ENCODE assay signal across 8 mouse cellular contexts in the genomic region with DNA sequence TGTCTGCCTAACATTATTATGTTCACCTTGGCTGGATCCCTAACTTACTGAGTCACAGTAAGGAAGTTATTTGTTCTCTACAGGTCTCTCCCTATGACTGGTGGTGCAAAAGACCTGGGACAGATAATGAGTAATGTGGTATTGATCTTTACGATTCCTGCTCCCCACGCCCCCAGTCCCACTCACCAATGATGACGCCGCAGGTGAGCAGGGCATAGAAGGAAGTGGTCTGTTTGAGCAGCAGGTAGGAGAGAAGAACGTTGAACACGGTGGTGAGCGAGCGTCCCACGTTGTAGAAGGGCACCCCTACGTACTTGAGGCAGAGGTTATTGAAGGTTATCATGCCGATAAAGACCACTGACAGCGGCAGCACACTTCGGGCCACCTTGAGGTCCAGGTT. TPM values are rescaled to one million over a fixed set of nuclear protein-coding genes. Genes with fewer than 3 reads are reported as not detected.
DNase-seq lines count a peak whose midpoint lies in the region; ATAC-seq and TF ChIP-seq lines count a peak whose summit lies in the region.

No protein-coding gene starts in this region.

- H3K9me3 ChIP-seq in heart, embryonic 12.5 days (replicated peaks), result no peaks in the 10 kb centered on the region
- no peaks in the 10 kb centered on the region for H3K9me3 ChIP-seq in ES-Bruce4 (replicated peaks; ENCODE audit: control insufficient read depth, insufficient read depth, low read length, poor library complexity, severe bottlenecking)
- H3K9me3 ChIP-seq in hindbrain, embryonic 11.5 days (ENCODE audit: control insufficient read depth, low read length), result no peaks in the 10 kb centered on the region
- H3K9me3 ChIP-seq in midbrain, embryonic 11.5 days (ENCODE audit: control insufficient read depth, low read length), result no peaks in the 10 kb centered on the region

- 59% methylated on average over 13 of the region's 13 CpGs for WGBS in heart, embryonic 12.5 days
- WGBS in hindbrain, embryonic 11.5 days, result 74% methylated on average over 13 of the region's 13 CpGs
- 69% methylated on average over 13 of the region's 13 CpGs for WGBS in midbrain, embryonic 11.5 days

- H3K4me3 ChIP-seq in heart, embryonic 12.5 days, result peak overlapping the region; percentile 94
- peak overlapping the region; percentile 95 for H3K4me3 ChIP-seq in ES-Bruce4 (ENCODE audit: low read depth, low read length)
- peak overlapping the region; percentile 67 for H3K4me3 ChIP-seq in hindbrain, embryonic 11.5 days (ENCODE audit: low read depth, low read length)
- peak overlapping the region; percentile 76 for H3K4me3 ChIP-seq in midbrain, embryonic 11.5 days (ENCODE audit: low read depth, low read length)

- peak overlapping the region; percentile 97 for H3K4me2 ChIP-seq in heart, embryonic 12.5 days
- H3K4me2 ChIP-seq in hindbrain, embryonic 11.5 days (replicated peaks; ENCODE audit: low read depth, low read length), result peak overlapping the region; percentile 89
- H3K4me2 ChIP-seq in midbrain, embryonic 11.5 days, result peak overlapping the region; percentile 91

- no peak for DNase-seq in heart, adult 18-20 months
- DNase-seq in hindbrain, embryonic 11.5 days (ENCODE audit: low spot score), result no peak
- no peak for DNase-seq in midbrain, embryonic 11.5 days (ENCODE audit: low spot score, missing footprints)
- DNase-seq in ovary, postnatal 10 days (ENCODE audit: low spot score), result no peak
- no peak for DNase-seq in frontal cortex, postnatal 10 days (ENCODE audit: low spot score in 2 of 2)
- no peak for DNase-seq in thymus, postnatal 25 days

- TF ChIP-seq CTCF in ES-Bruce4 (IDR thresholded peaks at IDR 0.05; ENCODE audit: low read depth, low read length), result no peak

- ATAC-seq in heart, embryonic 12.5 days (ENCODE audit: insufficient number of reproducible peaks, low FRiP score), result no peak
- no peak for ATAC-seq in hindbrain, embryonic 11.5 days (ENCODE audit: low FRiP score)
- no peak for ATAC-seq in midbrain, embryonic 11.5 days (ENCODE audit: low FRiP score)

- H3K27me3 ChIP-seq in heart, embryonic 12.5 days (replicated peaks), result peaks cover 26% of the 10 kb centered on the region
- no peaks in the 10 kb centered on the region for H3K27me3 ChIP-seq in ES-Bruce4 (ENCODE audit: control insufficient read depth, insufficient read depth, low read length, poor library complexity, severe bottlenecking)
- H3K27me3 ChIP-seq in hindbrain, embryonic 11.5 days (ENCODE audit: control insufficient read depth, insufficient read depth, low read length), result peaks cover 12% of the 10 kb centered on the region
- H3K27me3 ChIP-seq in midbrain, embryonic 11.5 days (ENCODE audit: control insufficient read depth, insufficient read depth, low read length), result peaks cover 11% of the 10 kb centered on the region

- TF ChIP-seq POLR2A in ES-Bruce4 (IDR thresholded peaks at IDR 0.05; ENCODE audit: insufficient read depth, low read length), result no peak

- peak overlapping the region; percentile 86 for H3K9ac ChIP-seq in heart, embryonic 12.5 days
- H3K9ac ChIP-seq in ES-Bruce4 (ENCODE audit: low read depth, poor library complexity, severe bottlenecking), result no peak overlapping the region
- no peak overlapping the region for H3K9ac ChIP-seq in hindbrain, embryonic 11.5 days (ENCODE audit: low read depth, low read length)
- H3K9ac ChIP-seq in midbrain, embryonic 11.5 days (ENCODE audit: low read length), result no peak overlapping the region; the same call in 1 of the 2 replicates

- no peak for TF ChIP-seq EP300 in ES-Bruce4 (IDR thresholded peaks at IDR 0.05; ENCODE audit: insufficient read depth, low read depth, low read length)

- H3K4me1 ChIP-seq in heart, embryonic 12.5 days (replicated peaks), result peaks cover 42% of the 10 kb centered on the region
- H3K4me1 ChIP-seq in ES-Bruce4 (ENCODE audit: control insufficient read depth, insufficient read depth, low read length), result no peaks in the 10 kb centered on the region
- peaks cover 4% of the 10 kb centered on the region for H3K4me1 ChIP-seq in hindbrain, embryonic 11.5 days (replicated peaks; ENCODE audit: control insufficient read depth, insufficient read depth, low read length)
- H3K4me1 ChIP-seq in midbrain, embryonic 11.5 days (ENCODE audit: control insufficient read depth, insufficient read depth, low read length), result peaks cover 10% of the 10 kb centered on the region

- no peak overlapping the region for H3K27ac ChIP-seq in heart, embryonic 12.5 days (ENCODE audit: poor library complexity, severe bottlenecking)
- H3K27ac ChIP-seq in ES-Bruce4 (ENCODE audit: insufficient read depth, low read length), result no peak overlapping the region
- no peak overlapping the region for H3K27ac ChIP-seq in hindbrain, embryonic 11.5 days (ENCODE audit: low read depth, low read length)
- H3K27ac ChIP-seq in midbrain, embryonic 11.5 days (ENCODE audit: low read depth, low read length), result no peak overlapping the region

- peaks cover 16% of the 10 kb centered on the region for H3K36me3 ChIP-seq in heart, embryonic 12.5 days
- no peaks in the 10 kb centered on the region for H3K36me3 ChIP-seq in ES-Bruce4 (ENCODE audit: control insufficient read depth, insufficient read depth, low read length, poor library complexity, severe bottlenecking)
- no peaks in the 10 kb centered on the region for H3K36me3 ChIP-seq in hindbrain, embryonic 11.5 days (ENCODE audit: control insufficient read depth, insufficient read depth, low read length)
- 0 out of 2 replicates have a peak, but pooled peaks cover 2% of the 10 kb centered on the region for H3K36me3 ChIP-seq in midbrain, embryonic 11.5 days (ENCODE audit: control insufficient read depth, insufficient read depth, low read length)

RNA-seq across cellular contexts. Expression of gene Slc35c1, which starts 1.9 kb away (rescaled TPM):
- polyA plus RNA-seq in heart, embryonic 12.5 days (2016; fragmentation: Nextera tagmentation; extraction: Ambion mirVana), result 10.1 and 10.6 TPM in 2 replicates
- 1 to 10 TPM; 5.4 to 6.0 TPM for total RNA-seq in heart, adult 18-20 months (2021)
- 7.6 and 8.2 TPM in 2 replicates for polyA plus RNA-seq in ES-Bruce4 (2011; ENCODE audit: insufficient read depth, insufficient read length, low read depth, missing spikeins)
- polyA plus RNA-seq in hindbrain, embryonic 11.5 days (2014; fragmentation: Nextera tagmentation; extraction: Ambion mirVana), result 8.7 and 9.0 TPM in 2 replicates
- polyA plus RNA-seq in midbrain, embryonic 11.5 days (2014; fragmentation: Nextera tagmentation; extraction: Ambion mirVana), result 9.2 and 9.5 TPM in 2 replicates

RNA-seq across cellular contexts. Expression of gene Cry2, which starts 24.6 kb away (rescaled TPM):
- 28.0 and 30.1 TPM in 2 replicates for polyA plus RNA-seq in heart, embryonic 12.5 days (2016; fragmentation: Nextera tagmentation; extraction: Ambion mirVana)
- total RNA-seq in heart, adult 18-20 months (2021), result 10 to 100 TPM; 15.4 to 16.7 TPM
- polyA plus RNA-seq in ES-Bruce4 (2011; ENCODE audit: insufficient read depth, insufficient read length, low read depth, missing spikeins), result 9.9 and 11.8 TPM in 2 replicates
- 21.5 and 22.1 TPM in 2 replicates for polyA plus RNA-seq in hindbrain, embryonic 11.5 days (2014; fragmentation: Nextera tagmentation; extraction: Ambion mirVana)
- polyA plus RNA-seq in midbrain, embryonic 11.5 days (2014; fragmentation: Nextera tagmentation; extraction: Ambion mirVana), result 20.5 and 21.9 TPM in 2 replicates

RNA-seq across cellular contexts. Expression of gene Mapk8ip1, which starts 57.4 kb away (rescaled TPM):
- polyA plus RNA-seq in heart, embryonic 12.5 days (2016; fragmentation: Nextera tagmentation; extraction: Ambion mirVana), result 6.8 and 7.9 TPM in 2 replicates
- 1 to 10 TPM; 3.2 to 3.7 TPM for total RNA-seq in heart, adult 18-20 months (2021)
- polyA plus RNA-seq in ES-Bruce4 (2011; ENCODE audit: insufficient read depth, insufficient read length, low read depth, missing spikeins), result 13.6 and 16.0 TPM in 2 replicates
- 33.3 and 39.0 TPM in 2 replicates for polyA plus RNA-seq in hindbrain, embryonic 11.5 days (2014; fragmentation: Nextera tagmentation; extraction: Ambion mirVana)
- 34.5 and 37.1 TPM in 2 replicates for polyA plus RNA-seq in midbrain, embryonic 11.5 days (2014; fragmentation: Nextera tagmentation; extraction: Ambion mirVana)
